Mouse (Mus musculus) CH12.LX (cell line): ENCODE results near the gene Rnf213. TPM values are rescaled to one million over a fixed set of nuclear protein-coding genes. Genes with fewer than 3 reads are reported as not detected.

Experiments used
- DNase-seq: peaks from one replicate; pipeline ENCODE4 v3.0.0-alpha.2; 2013; ENCODE audit errors: extremely low read depth
- H3K27ac ChIP-seq: 2 replicates; pipeline ENCODE4 v1.5.1; 2012; ENCODE audit warnings: low read depth, mild to moderate bottlenecking, control low read depth, moderate library complexity; ENCODE audit not compliant: insufficient read depth
- H3K27me3 ChIP-seq: replicated peaks from 2 replicates; pipeline ENCODE3; 2012; ENCODE audit warnings: inconsistent platforms
- H3K36me3 ChIP-seq, 2 experiments: replicated peaks in 1 of 2; 2 replicates each; pipeline versions ENCODE3 to v1.6.1; 2012; ENCODE audit warnings: inconsistent platforms in 1 of 2, low read length in 1 of 2, mild to moderate bottlenecking in 1 of 2, mixed read lengths in 1 of 2, moderate library complexity in 1 of 2; ENCODE audit not compliant: control insufficient read depth in 1 of 2, insufficient read depth in 1 of 2
- H3K4me1 ChIP-seq, 2 experiments: 2 replicates each; pipeline ENCODE4 v1.6.1; 2012; ENCODE audit warnings: inconsistent platforms in 1 of 2, moderate library complexity in 1 of 2; ENCODE audit not compliant: insufficient read depth in 2 of 2, control insufficient read depth in 1 of 2
- H3K4me2 ChIP-seq: 2 replicates; pipeline ENCODE4 v1.6.1; 2012; ENCODE audit warnings: low read depth, mild to moderate bottlenecking, control low read depth; ENCODE audit not compliant: poor library complexity, insufficient read depth, severe bottlenecking
- H3K4me3 ChIP-seq, 3 experiments: fragments of 150-350 bp in 1 of 3; sonication (generic) in 1 of 3; replicated peaks in 1 of 3; 2 replicates each; pipeline versions ENCODE3 to v1.5.1; 2011 to 2012; ENCODE audit warnings: low read depth in 2 of 3, low read length in 2 of 3, mild to moderate bottlenecking in 2 of 3, moderate library complexity in 2 of 3, control low read depth in 1 of 3, improper control_type of control experiment in 1 of 3, inconsistent platforms in 1 of 3, mixed read lengths in 1 of 3; ENCODE audit not compliant: poor library complexity in 1 of 3
- H3K79me2 ChIP-seq: replicated peaks from 2 replicates; pipeline ENCODE4 v1.6.1; 2012; ENCODE audit warnings: mild to moderate bottlenecking, moderate library complexity; ENCODE audit not compliant: control insufficient read depth, poor library complexity, insufficient read depth, severe bottlenecking; ENCODE audit errors: extremely low read depth
- H3K9ac ChIP-seq: 2 replicates; pipeline ENCODE4 v1.6.1; 2012; ENCODE audit warnings: low read depth, mild to moderate bottlenecking, control low read depth, moderate library complexity; ENCODE audit not compliant: insufficient read depth
- H3K9me3 ChIP-seq: replicated peaks from 2 replicates; pipeline ENCODE3; 2012; ENCODE audit warnings: low read length, inconsistent platforms, mixed read lengths
- BHLHE40 ChIP-seq: IDR thresholded peaks from 2 replicates; pipeline ENCODE4 v1.6.1; 2011; ENCODE audit warnings: mild to moderate bottlenecking, low read depth, low read length, improper control_type of control experiment
- CHD1 ChIP-seq: IDR thresholded peaks from 2 replicates; pipeline ENCODE4 v1.6.1; 2012; ENCODE audit warnings: low read depth, low read length, improper control_type of control experiment, inconsistent platforms
- CHD2 ChIP-seq: IDR thresholded peaks from 2 replicates; pipeline ENCODE4 v1.6.1; 2011; ENCODE audit warnings: low read length, improper control_type of control experiment
- CTCF ChIP-seq, 2 experiments: IDR thresholded peaks in 1 of 2; conservative IDR thresholded peaks in 1 of 2; 2 replicates each; pipeline ENCODE4 v1.5.1; 2011 to 2012; ENCODE audit warnings: low read depth in 2 of 2, low read length in 2 of 2, improper control_type of control experiment in 1 of 2, inconsistent platforms in 1 of 2, mild to moderate bottlenecking in 1 of 2, moderate library complexity in 1 of 2
- E2F4 ChIP-seq: IDR thresholded peaks from 2 replicates; pipeline ENCODE4 v1.6.1; 2011; ENCODE audit warnings: low read depth, low read length, improper control_type of control experiment; ENCODE audit not compliant: insufficient replicate concordance
- ELF1 ChIP-seq: IDR thresholded peaks from 2 replicates; pipeline ENCODE4 v1.6.1; 2014; ENCODE audit warnings: low read depth, mild to moderate bottlenecking, inconsistent platforms, low read length, improper control_type of control experiment
- EP300 ChIP-seq: IDR thresholded peaks from 2 replicates; pipeline ENCODE4 v1.6.1; 2011; ENCODE audit warnings: low read length, improper control_type of control experiment
- GABPA ChIP-seq: IDR thresholded peaks from 2 replicates; pipeline ENCODE4 v1.6.1; 2012; ENCODE audit warnings: low read depth, low read length, improper control_type of control experiment, inconsistent platforms; ENCODE audit not compliant: insufficient replicate concordance
- HCFC1 ChIP-seq: IDR thresholded peaks from 2 replicates; pipeline ENCODE4 v1.6.1; 2012; ENCODE audit warnings: low read depth, mild to moderate bottlenecking, inconsistent platforms, low read length, improper control_type of control experiment
- IRF4 ChIP-seq: IDR thresholded peaks from 2 replicates; pipeline ENCODE4 v1.6.1; 2014; ENCODE audit warnings: low read depth, mild to moderate bottlenecking, inconsistent platforms, low read length, improper control_type of control experiment
- JUN ChIP-seq: IDR thresholded peaks from 2 replicates; pipeline ENCODE4 v1.6.1; 2011; ENCODE audit warnings: low read depth, mild to moderate bottlenecking, low read length, improper control_type of control experiment, moderate library complexity; ENCODE audit not compliant: insufficient read depth
- JUND ChIP-seq: conservative IDR thresholded peaks from 2 replicates; pipeline ENCODE4 v1.6.1; 2011; ENCODE audit warnings: low read depth, low read length, improper control_type of control experiment
- KAT2A ChIP-seq: IDR thresholded peaks from 2 replicates; pipeline ENCODE4 v1.6.1; 2012; ENCODE audit warnings: low read length, improper control_type of control experiment, inconsistent platforms; ENCODE audit not compliant: insufficient replicate concordance
- MAFK ChIP-seq: IDR thresholded peaks from 2 replicates; pipeline ENCODE4 v1.6.1; 2011; ENCODE audit warnings: low read length, improper control_type of control experiment; ENCODE audit not compliant: insufficient replicate concordance
- MAX ChIP-seq: IDR thresholded peaks from 2 replicates; pipeline ENCODE4 v1.6.1; 2011; ENCODE audit warnings: low read length, improper control_type of control experiment
- MAZ ChIP-seq: IDR thresholded peaks from 2 replicates; pipeline ENCODE4 v1.6.1; 2012; ENCODE audit warnings: low read depth, mild to moderate bottlenecking, inconsistent platforms, low read length, improper control_type of control experiment, moderate library complexity
- MEF2A ChIP-seq: IDR thresholded peaks from 2 replicates; pipeline ENCODE4 v1.6.1; 2014; ENCODE audit warnings: low read depth, mild to moderate bottlenecking, inconsistent platforms, low read length, improper control_type of control experiment, borderline replicate concordance
- MXI1 ChIP-seq: IDR thresholded peaks from 2 replicates; pipeline ENCODE4 v1.6.1; 2011; ENCODE audit warnings: mild to moderate bottlenecking, low read depth, low read length, improper control_type of control experiment
- MYC ChIP-seq: IDR thresholded peaks from 2 replicates; pipeline ENCODE4 v1.6.1; 2011; ENCODE audit warnings: low read depth, mild to moderate bottlenecking, improper control_type of control experiment, low read length
- NELFE ChIP-seq: IDR thresholded peaks from 2 replicates; pipeline ENCODE4 v1.6.1; 2011; ENCODE audit warnings: low read depth, low read length, improper control_type of control experiment
- NRF1 ChIP-seq: IDR thresholded peaks from 2 replicates; pipeline ENCODE4 v1.6.1; 2014; ENCODE audit warnings: low read depth, mild to moderate bottlenecking, inconsistent platforms, low read length, improper control_type of control experiment, moderate library complexity
- PAX5 ChIP-seq: IDR thresholded peaks from 2 replicates; pipeline ENCODE4 v1.6.1; 2012; ENCODE audit warnings: low read length, inconsistent platforms, mixed read lengths
- POLR2A ChIP-seq: IDR thresholded peaks from 2 replicates; pipeline ENCODE4 v1.6.1; 2011; ENCODE audit warnings: low read depth, mild to moderate bottlenecking, improper control_type of control experiment, low read length
- POLR2AphosphoS2 ChIP-seq: IDR thresholded peaks from 2 replicates; pipeline ENCODE4 v1.6.1; 2011; ENCODE audit warnings: low read depth, low read length, improper control_type of control experiment
- RAD21 ChIP-seq: IDR thresholded peaks from 2 replicates; pipeline ENCODE4 v1.6.1; 2011; ENCODE audit warnings: low read depth, mild to moderate bottlenecking, low read length, improper control_type of control experiment, moderate library complexity
- RCOR1 ChIP-seq: conservative IDR thresholded peaks from 2 replicates; pipeline ENCODE4 v1.6.1; 2012; ENCODE audit warnings: low read depth, mild to moderate bottlenecking, inconsistent platforms, low read length, improper control_type of control experiment
- SIN3A ChIP-seq: IDR thresholded peaks from 2 replicates; pipeline ENCODE4 v1.6.1; 2012; ENCODE audit warnings: low read length, improper control_type of control experiment, inconsistent platforms
- SMC3 ChIP-seq: IDR thresholded peaks from 2 replicates; pipeline ENCODE4 v1.6.1; 2011; ENCODE audit warnings: low read depth, low read length, improper control_type of control experiment
- TBP ChIP-seq: conservative IDR thresholded peaks from 2 replicates; pipeline ENCODE4 v1.6.1; 2011; ENCODE audit warnings: low read depth, low read length, improper control_type of control experiment
- TCF12 ChIP-seq: IDR thresholded peaks from 2 replicates; pipeline ENCODE4 v1.6.1; 2014; ENCODE audit warnings: low read depth, mild to moderate bottlenecking, inconsistent platforms, low read length, improper control_type of control experiment
- UBTF ChIP-seq: IDR thresholded peaks from 2 replicates; pipeline ENCODE4 v1.6.1; 2012; ENCODE audit warnings: low read depth, mild to moderate bottlenecking, inconsistent platforms, low read length, improper control_type of control experiment, moderate library complexity
- USF1 ChIP-seq: IDR thresholded peaks from 2 replicates; pipeline ENCODE4 v1.6.1; 2014; ENCODE audit warnings: low read depth, mild to moderate bottlenecking, inconsistent platforms, low read length, improper control_type of control experiment
- USF2 ChIP-seq: conservative IDR thresholded peaks from 2 replicates; pipeline ENCODE4 v1.6.1; 2011; ENCODE audit warnings: low read depth, low read length, improper control_type of control experiment
- ZC3H11A ChIP-seq: IDR thresholded peaks from 2 replicates; pipeline ENCODE4 v1.6.1; 2012; ENCODE audit warnings: low read depth, mild to moderate bottlenecking, inconsistent platforms, low read length, improper control_type of control experiment
- ZKSCAN1 ChIP-seq: IDR thresholded peaks from 2 replicates; pipeline ENCODE4 v1.6.1; 2012; ENCODE audit warnings: low read depth, inconsistent platforms, low read length, improper control_type of control experiment, borderline replicate concordance
- ZMIZ1 ChIP-seq: IDR thresholded peaks from 2 replicates; pipeline ENCODE4 v1.6.1; 2012; ENCODE audit warnings: low read depth, mild to moderate bottlenecking, inconsistent platforms, low read length, improper control_type of control experiment
- ZNF384 ChIP-seq: IDR thresholded peaks from 2 replicates; pipeline ENCODE4 v1.6.1; 2012; ENCODE audit warnings: low read depth, low read length, improper control_type of control experiment, inconsistent platforms
- dilution Hi-C: fragments of 300-500 bp; cut with MboI; formaldehyde crosslinking; loops from 2 replicates; pipeline ENCODE4 v1.14.3; 2020; ENCODE audit warnings: low sequenced_read_pairs; ENCODE audit not compliant: extremely low pct_unique_long_range_greater_than_20kb, extremely low pct_ligation_motif_present
- in situ Hi-C: fragments of 300-500 bp; cut with MboI; formaldehyde crosslinking; loops from 3 replicates; pipeline ENCODE4 v1.14.3; 2019; ENCODE audit warnings: low sequenced_read_pairs, low pct_ligation_motif_present, low pct_unique_long_range_greater_than_20kb, mixed read lengths
- polyA plus RNA-seq: library from polyadenylated mRNA; unstranded; fragments of >175 nt; gene quantifications from 2 replicates; pipeline ENCODE4 v1.2.1, GENCODE M21; 2012; ENCODE audit warnings: low read depth; ENCODE audit not compliant: insufficient read length
- total RNA-seq, 2 experiments: library from RNA; depleted of rRNA; stranded (reverse); fragments of 300-350 nt in 1 of 2; fragments of >200 nt in 1 of 2; gene quantifications; 2 replicates each; pipeline ENCODE4 v1.2.3; 2012 to 2014

Rnf213 gene
- total and polyA plus RNA-seq, 3 experiments, result 4.2 to 23.2 (median 11.2) TPM

GRCm38 (mm10) chr11:119490861-119491689 lies 98.2 kb downstream of the Rnf213 start, which contains the start of gene Endov:
Gene Endov, plus strand, starts transcription at chr11:119491347.
- H3K36me3 ChIP-seq, result peaks cover 20 to 61% of the 10 kb centered on the region in 2 experiments
- TF ChIP-seq JUND (no peak), CTCF (conservative IDR thresholded peaks at IDR 0.05 in 1 of 2, IDR thresholded peaks at IDR 0.05 in 1 of 2; ENCODE audit: low read depth in 2 of 2, low read length in 2 of 2) (peak; percentile 30 to 98; a peak in 2 of 4 replicates), USF1 (no peak), JUN (no peak), ZNF384 (no peak), PAX5 (no peak), CHD1 (0 out of 2 replicates have a peak, but pooled peaks have one; percentile 28), TBP (0 out of 2 replicates have a peak, but pooled peaks have one; percentile 53), MEF2A (peak; percentile 87), MYC (peak; percentile 91), ZC3H11A (peak; percentile 42), NELFE (peak; percentile 93), BHLHE40 (0 out of 2 replicates have a peak, but pooled peaks have one; percentile 9), POLR2A (peak; percentile 93), RAD21 (peak; percentile 74), ZKSCAN1 (no peak), TCF12 (peak; percentile 87), POLR2AphosphoS2 (no peak; the same call in 1 of the 2 replicates), ZMIZ1 (peak; percentile 22; the same call in 1 of the 2 replicates), MAX (peak; percentile 90), HCFC1 (peak; percentile 92), UBTF (peak; percentile 92), KAT2A (peak; percentile 90), EP300 (no peak), MAZ (peak; percentile 56; the same call in 1 of the 2 replicates), USF2 (no peak), IRF4 (peak; percentile 72), MXI1 (peak; percentile 95), CHD2 (peak; percentile 61; the same call in 1 of the 2 replicates), NRF1 (peak; percentile 57), MAFK (no peak), GABPA (peak; percentile 54; the same call in 1 of the 2 replicates), ELF1 (peak; percentile 80), RCOR1 (0 out of 2 replicates have a peak, but pooled peaks have one; percentile 25), SMC3 (peak; percentile 85), E2F4 (0 out of 2 replicates have a peak, but pooled peaks have one; percentile 64), SIN3A (peak; percentile 89)

More at GRCm38 (mm10) chr11:119490861-119491689, 98.2 kb downstream of the Rnf213 start, which contains the start of gene Endov:
- in situ Hi-C loops (loop anchor here (10.0 kb wide), 1 partner anchor 494 kb away; no protein-coding TSS in a partner anchor), dilution Hi-C loops (no loop called here)
- Histone ChIP-seq H3K4me3 (peak within 1 kb of the TSS; percentile 70 to 88 (median 84)), H3K27ac (peak within 1 kb of the TSS; percentile 60), H3K9me3 (no peaks in the 10 kb centered on the region), H3K4me2 (peak within 1 kb of the TSS; percentile 93), H3K27me3 (no peaks in the 10 kb centered on the region), H3K79me2 (peaks cover 12% of the 10 kb centered on the region), H3K4me1 (peaks cover 5 to 21% of the 10 kb centered on the region in 2 experiments; a peak in 3 of 4 replicates), H3K9ac (peak within 1 kb of the TSS; percentile 97)
- peak; percentile 98 for DNase-seq
